Mouse (Mus musculus): ENCODE data around the gene Arpc2. TPM values are rescaled to one million over a fixed set of nuclear protein-coding genes. Genes with fewer than 3 reads are reported as not detected.

The Arpc2 gene
- polyA plus RNA-seq, 1 experiment from 2014 or later, result 387 TPM

MicroRNA genes within 50 kb of the gene (microRNA counts, 519-probe panel; counts per million panel counts)
- 32.2 counts per million for microRNA mmu-miR-1928

Small RNA genes lying within 50 kb of the gene (microRNA-seq; reads per million reads assigned to microRNA genes)
- gene Mir1928 (ENCODE audit: borderline number of aligned reads), result not detected

Other genes with a start within 250 kb of the Arpc2 start
- gene Tns1, start 111.6 kb upstream of the Arpc2 start, polyA plus RNA-seq (2014; fragmentation: Nextera tagmentation; extraction: Ambion mirVana), result 71.9 and 75.6 TPM in 2 replicates
- gene Rufy4, start 110.5 kb upstream of the Arpc2 start, polyA plus RNA-seq (2014; fragmentation: Nextera tagmentation; extraction: Ambion mirVana), result 0.21 and 0.39 TPM in 2 replicates
- gene Cxcr2, start 82.1 kb upstream of the Arpc2 start, polyA plus RNA-seq (2014; fragmentation: Nextera tagmentation; extraction: Ambion mirVana), result 0.07 TPM in 1 of 2 replicates, not detected in the other
- not detected in 2 replicates for gene Cxcr1, start 41.5 kb upstream of the Arpc2 start, polyA plus RNA-seq (2014; fragmentation: Nextera tagmentation; extraction: Ambion mirVana)
- 0.83 and 1.0 TPM in 2 replicates for gene Gpbar1, start 42.5 kb downstream of the Arpc2 start, polyA plus RNA-seq (2014; fragmentation: Nextera tagmentation; extraction: Ambion mirVana)
- 173 and 193 TPM in 2 replicates for gene Aamp, start 48.7 kb downstream of the Arpc2 start, polyA plus RNA-seq (2014; fragmentation: Nextera tagmentation; extraction: Ambion mirVana)
- gene Pnkd, start 48.8 kb downstream of the Arpc2 start, polyA plus RNA-seq (2014; fragmentation: Nextera tagmentation; extraction: Ambion mirVana), result 225 and 231 TPM in 2 replicates
- gene Tmbim1, start 69.5 kb downstream of the Arpc2 start, polyA plus RNA-seq (2014; fragmentation: Nextera tagmentation; extraction: Ambion mirVana), result 29.2 and 37.1 TPM in 2 replicates
- gene Catip, start 126.0 kb downstream of the Arpc2 start, polyA plus RNA-seq (2014; fragmentation: Nextera tagmentation; extraction: Ambion mirVana), result 0.17 and 0.59 TPM in 2 replicates
- gene Slc11a1, start 139.1 kb downstream of the Arpc2 start, polyA plus RNA-seq (2014; fragmentation: Nextera tagmentation; extraction: Ambion mirVana), result 1.1 TPM in 2 replicates
- gene Ctdsp1, start 155.4 kb downstream of the Arpc2 start, polyA plus RNA-seq (2014; fragmentation: Nextera tagmentation; extraction: Ambion mirVana), result 59.6 and 63.8 TPM in 2 replicates
- 0.23 and 0.45 TPM in 2 replicates for gene Vil1, start 173.3 kb downstream of the Arpc2 start, polyA plus RNA-seq (2014; fragmentation: Nextera tagmentation; extraction: Ambion mirVana)